Mouse (Mus musculus): Measurements from ENCODE around the gene Tbc1d5.

Gene Tbc1d5

GRCm38 (mm10) chr17:50876451-50876850 lies 302.7 kb downstream of the Tbc1d5 start:
- DNase-seq (ENCODE audit: low spot score in 2 of 2): no peak

- no peak for DNase-seq (ENCODE audit: low spot score in 2 of 2)
Observed at GRCm38 (mm10) chr17:50874067-50874466, 305.1 kb downstream of the Tbc1d5 start.

- no peak for DNase-seq (ENCODE audit: low spot score in 2 of 2)
Observed at GRCm38 (mm10) chr17:50872600-50872999, 306.6 kb downstream of the Tbc1d5 start.

GRCm38 (mm10) chr17:50867297-50867696 lies 311.9 kb downstream of the Tbc1d5 start:
- no peak for DNase-seq (ENCODE audit: low spot score in 2 of 2)

GRCm38 (mm10) chr17:50864781-50865180 lies 314.4 kb downstream of the Tbc1d5 start:
- no peak for DNase-seq (ENCODE audit: low spot score in 2 of 2)

GRCm38 (mm10) chr17:50853220-50853619 lies 325.9 kb downstream of the Tbc1d5 start:
- DNase-seq (ENCODE audit: low spot score in 2 of 2): no peak

- DNase-seq (ENCODE audit: low spot score in 2 of 2): no peak
Observed at GRCm38 (mm10) chr17:50851382-50851781, 327.8 kb downstream of the Tbc1d5 start.

GRCm38 (mm10) chr17:50814089-50814488 lies 365.1 kb downstream of the Tbc1d5 start:
- DNase-seq (ENCODE audit: low spot score in 2 of 2): no peak

GRCm38 (mm10) chr17:50813580-50813979 lies 365.6 kb downstream of the Tbc1d5 start:
- no peak for DNase-seq (ENCODE audit: low spot score in 2 of 2)

GRCm38 (mm10) chr17:50805631-50806030 lies 373.5 kb downstream of the Tbc1d5 start:
- no peak for DNase-seq (ENCODE audit: low spot score in 2 of 2)

- DNase-seq (ENCODE audit: low spot score in 2 of 2): no peak
Observed at GRCm38 (mm10) chr17:50803234-50803633, 375.9 kb downstream of the Tbc1d5 start.

- no peak for DNase-seq (ENCODE audit: low spot score in 2 of 2)
Observed at GRCm38 (mm10) chr17:50802380-50802779, 376.8 kb downstream of the Tbc1d5 start.

- peak; percentile 30 to 60 for DNase-seq (ENCODE audit: low spot score in 2 of 2)
Observed at GRCm38 (mm10) chr17:50795445-50796095, 383.6 kb downstream of the Tbc1d5 start.

GRCm38 (mm10) chr17:50791671-50792070 lies 387.5 kb downstream of the Tbc1d5 start:
- DNase-seq (ENCODE audit: low spot score in 2 of 2): no peak

GRCm38 (mm10) chr17:50788835-50789234 lies 390.3 kb downstream of the Tbc1d5 start:
- DNase-seq (ENCODE audit: low spot score in 2 of 2): no peak

GRCm38 (mm10) chr17:50775247-50775646 lies 403.9 kb downstream of the Tbc1d5 start:
- DNase-seq (ENCODE audit: low spot score in 2 of 2): no peak

- no peak for DNase-seq (ENCODE audit: low spot score in 2 of 2)
Observed at GRCm38 (mm10) chr17:50764387-50764786, 414.8 kb downstream of the Tbc1d5 start.

GRCm38 (mm10) chr17:50763407-50763806 lies 415.7 kb downstream of the Tbc1d5 start:
- DNase-seq (ENCODE audit: low spot score in 2 of 2): peak; percentile 41 to 55

GRCm38 (mm10) chr17:50762231-50762630 lies 416.9 kb downstream of the Tbc1d5 start:
- no peak for DNase-seq (ENCODE audit: low spot score in 2 of 2)

GRCm38 (mm10) chr17:50761082-50761481 lies 418.1 kb downstream of the Tbc1d5 start:
- DNase-seq (ENCODE audit: low spot score in 2 of 2): no peak

GRCm38 (mm10) chr17:50753356-50754138 lies 425.6 kb downstream of the Tbc1d5 start:
- no peak for DNase-seq (ENCODE audit: low spot score in 2 of 2)

- no peak for DNase-seq (ENCODE audit: low spot score in 2 of 2)
Observed at GRCm38 (mm10) chr17:50752753-50753152, 426.4 kb downstream of the Tbc1d5 start.

- DNase-seq (ENCODE audit: low spot score in 2 of 2): no peak
Observed at GRCm38 (mm10) chr17:50751911-50752310, 427.2 kb downstream of the Tbc1d5 start.

All from spleen, postnatal 36 days (tissue).